Mouse (Mus musculus) midbrain, embryonic 12.5 days (tissue): ENCODE data around the gene Mllt6. TPM values are rescaled to one million over a fixed set of nuclear protein-coding genes. Genes with fewer than 3 reads are reported as not detected.
"Not testable (repeated sequence)": the region's sequence is repeated elsewhere in the genome, so short reads cannot be mapped to it uniquely, and the experiment has no call there.

ENCODE experiments used
- ATAC-seq: fragments of 200-750 bp; cut with Nextera tagmentation; 2 replicates; pipeline ENCODE4 v1.8.0; 2017; ENCODE audit warnings: low read depth, moderate TSS enrichment, moderate library complexity; ENCODE audit not compliant: low FRiP score
- H3K27ac ChIP-seq: fragments of 300-500 bp; sonication (generic); replicated peaks from 2 replicates; pipeline ENCODE4 v1.5.1; 2016; ENCODE audit warnings: mild to moderate bottlenecking
- H3K27me3 ChIP-seq: fragments of 300-500 bp; sonication (generic); 2 replicates; pipeline ENCODE4 v1.6.1; 2016; ENCODE audit warnings: mild to moderate bottlenecking
- H3K36me3 ChIP-seq: fragments of 300-500 bp; sonication (generic); 2 replicates; pipeline ENCODE4 v1.6.1; 2016
- H3K4me1 ChIP-seq: fragments of 300-500 bp; sonication (generic); 2 replicates; pipeline ENCODE4 v1.6.1; 2016
- H3K4me2 ChIP-seq: fragments of 300-500 bp; sonication (generic); replicated peaks from 2 replicates; pipeline ENCODE4 v1.6.1; 2016; ENCODE audit warnings: mild to moderate bottlenecking, moderate library complexity
- H3K4me3 ChIP-seq: fragments of 300-500 bp; sonication (generic); 2 replicates; pipeline ENCODE4 v1.5.1; 2016; ENCODE audit warnings: mild to moderate bottlenecking
- H3K9ac ChIP-seq: fragments of 300-500 bp; sonication (generic); replicated peaks from 2 replicates; pipeline ENCODE4 v1.6.1; 2016; ENCODE audit warnings: mild to moderate bottlenecking, moderate library complexity
- H3K9me3 ChIP-seq: fragments of 300-500 bp; sonication (generic); 2 replicates; pipeline ENCODE4 v1.6.1; 2016; ENCODE audit warnings: mild to moderate bottlenecking
- WGBS: fragments of 180-500 bp; shearing (Covaris S2); methylation state at CpG from one replicate; pipeline ENCODE4 v1.1.7; 2016; 5-methylcytosine and 5-hydroxymethylcytosine counted together
- polyA plus RNA-seq: library from polyadenylated mRNA; unstranded; fragments of >200 nt; fragmentation: Nextera tagmentation; extraction: Ambion mirVana; gene quantifications from 2 replicates; pipeline ENCODE4 v1.2.1, GENCODE M21; 2016

Gene Mllt6
- polyA plus RNA-seq, 1 experiment from 2014 or later = 3.2 TPM

DNA sequence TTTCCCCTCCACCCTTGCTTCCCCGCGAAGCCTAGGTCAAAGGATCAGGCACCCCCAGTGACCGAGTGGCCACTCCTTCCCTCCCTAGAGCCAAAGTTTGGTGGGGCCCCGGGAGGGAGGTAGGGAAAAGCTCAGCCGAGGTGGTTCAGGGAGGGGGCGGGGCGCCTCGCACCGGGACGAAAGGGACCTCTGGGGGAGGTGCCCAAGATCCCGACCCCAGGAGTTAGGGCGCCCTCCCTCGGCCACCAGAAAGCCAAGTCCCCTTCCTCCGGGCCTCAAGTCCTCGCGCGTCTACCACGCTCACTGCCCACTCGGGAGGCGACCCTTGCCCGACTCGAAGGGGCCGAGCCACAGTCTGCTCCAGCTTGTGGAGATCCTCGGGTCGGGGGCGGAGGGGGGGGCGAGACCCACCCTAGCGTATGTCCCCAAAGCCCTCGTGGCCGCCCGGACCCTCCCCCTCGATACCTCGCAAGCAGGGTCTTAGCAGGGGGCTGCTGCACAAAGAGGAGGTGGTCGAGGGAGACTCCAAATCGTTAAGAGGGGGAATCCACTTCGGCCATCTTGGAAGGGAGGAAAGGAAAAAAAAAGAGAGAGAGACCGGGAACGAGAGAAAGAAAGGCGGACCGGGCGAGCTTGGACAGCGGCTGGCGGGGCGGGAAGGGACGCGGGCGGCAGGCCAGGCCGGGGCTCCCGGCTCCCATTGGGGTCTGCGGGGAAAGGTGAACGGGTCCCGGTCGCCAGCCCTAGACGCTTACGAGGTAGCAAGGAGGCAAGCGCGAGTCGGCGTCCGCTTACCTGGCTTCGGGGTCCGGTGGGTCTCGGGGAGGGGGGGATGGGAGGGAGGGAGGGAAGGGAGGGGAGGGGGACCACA lies 35.8 kb downstream of the Mllt6 start:
- WGBS = under 1% methylated on average over 54 of the region's 63 CpGs
- Histone ChIP-seq H3K27me3 (peaks cover 9% of the 10 kb centered on the region; the same call in 1 of the 2 replicates), H3K27ac (peak overlapping the region; percentile 99), H3K4me2 (peak overlapping the region; percentile 86), H3K4me1 (peaks cover 60% of the 10 kb centered on the region), H3K9ac (peak overlapping the region; percentile 90), H3K4me3 (peak overlapping the region; percentile 88), H3K9me3 (no peaks in the 10 kb centered on the region), H3K36me3 (no peaks in the 10 kb centered on the region)
- peak; percentile 7 for ATAC-seq

DNA sequence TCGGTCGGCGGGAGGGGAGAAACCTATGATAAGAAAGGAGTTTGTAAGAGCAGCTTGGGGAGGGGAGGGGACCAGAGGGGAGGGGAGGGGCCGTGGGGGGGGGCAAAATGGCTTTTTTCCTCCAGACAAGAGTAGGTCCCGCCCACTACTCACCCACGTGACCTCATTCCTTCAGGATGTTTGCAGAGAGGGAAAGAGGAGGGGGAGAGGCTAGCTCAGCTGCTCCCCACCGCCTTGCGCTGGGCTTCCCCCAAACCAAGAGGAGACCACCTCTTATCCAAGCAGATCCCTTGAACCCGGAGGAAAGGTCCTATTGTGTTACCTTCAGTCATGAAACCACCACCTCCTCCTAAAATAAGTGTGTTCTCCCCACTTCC lies 36.4 kb downstream of the Mllt6 start:
- Histone ChIP-seq H3K27ac (peak overlapping the region; percentile 99), H3K4me1 (peaks cover 60% of the 10 kb centered on the region), H3K36me3 (no peaks in the 10 kb centered on the region), H3K4me3 (peak overlapping the region; percentile 88), H3K9ac (peak overlapping the region; percentile 90), H3K27me3 (peaks cover 9% of the 10 kb centered on the region; the same call in 1 of the 2 replicates), H3K9me3 (no peaks in the 10 kb centered on the region), H3K4me2 (peak overlapping the region; percentile 86)
- WGBS = 0% methylated on average over 5 of the region's 9 CpGs
- ATAC-seq = peak; percentile 55

DNA sequence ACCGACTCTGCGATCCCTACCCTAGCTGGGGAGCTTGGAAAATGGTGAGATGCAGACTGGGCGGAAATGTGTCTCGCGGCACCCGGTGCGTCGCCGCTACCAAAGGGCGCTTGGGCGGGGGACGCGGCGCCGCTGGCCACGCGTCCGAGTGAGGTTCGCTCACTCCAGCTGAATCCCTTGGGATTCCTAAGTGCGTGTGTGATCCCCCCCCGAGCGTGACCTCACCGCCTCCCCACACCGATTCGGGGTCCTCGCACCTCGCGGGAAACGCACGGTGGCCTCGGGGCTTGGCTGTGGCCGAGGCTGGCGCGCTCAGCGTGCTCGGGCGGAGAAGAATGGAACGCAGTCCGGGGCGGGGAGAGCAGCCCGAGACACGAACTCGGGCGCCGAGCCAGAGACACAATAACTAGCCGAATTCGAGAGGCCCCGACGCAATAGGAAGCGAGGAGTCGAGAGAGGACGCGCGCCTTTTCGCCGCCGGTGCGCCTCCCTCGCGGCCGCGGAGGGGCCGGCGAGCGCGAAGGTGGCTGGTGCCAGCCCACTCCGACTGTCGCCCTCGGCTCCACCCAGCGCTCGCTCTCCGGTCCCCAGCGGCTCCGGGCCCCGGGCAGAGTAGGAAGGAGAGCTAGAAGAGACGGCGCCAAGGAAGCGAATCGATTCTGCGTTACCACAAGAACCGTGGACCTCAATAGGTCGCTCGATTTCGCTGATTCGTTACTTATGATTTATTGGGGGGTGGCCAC lies 37.0 kb downstream of the Mllt6 start, which contains the start of gene Pcgf2:
Pcgf2 (minus strand) TSS at position 495 of the 743 bp plus-strand sequence.
- under 1% methylated on average over 81 of the region's 85 CpGs for WGBS
- Histone ChIP-seq H3K4me3 (peak within 1 kb of the TSS; percentile 88), H3K27ac (peak within 1 kb of the TSS; percentile 99), H3K4me2 (peak within 1 kb of the TSS; percentile 86), H3K9me3 (no peaks in the 10 kb centered on the region), H3K27me3 (peaks cover 9% of the 10 kb centered on the region; the same call in 1 of the 2 replicates), H3K36me3 (no peaks in the 10 kb centered on the region), H3K4me1 (peaks cover 57% of the 10 kb centered on the region), H3K9ac (peak within 1 kb of the TSS; percentile 90)
- peak; percentile 16 for ATAC-seq

DNA sequence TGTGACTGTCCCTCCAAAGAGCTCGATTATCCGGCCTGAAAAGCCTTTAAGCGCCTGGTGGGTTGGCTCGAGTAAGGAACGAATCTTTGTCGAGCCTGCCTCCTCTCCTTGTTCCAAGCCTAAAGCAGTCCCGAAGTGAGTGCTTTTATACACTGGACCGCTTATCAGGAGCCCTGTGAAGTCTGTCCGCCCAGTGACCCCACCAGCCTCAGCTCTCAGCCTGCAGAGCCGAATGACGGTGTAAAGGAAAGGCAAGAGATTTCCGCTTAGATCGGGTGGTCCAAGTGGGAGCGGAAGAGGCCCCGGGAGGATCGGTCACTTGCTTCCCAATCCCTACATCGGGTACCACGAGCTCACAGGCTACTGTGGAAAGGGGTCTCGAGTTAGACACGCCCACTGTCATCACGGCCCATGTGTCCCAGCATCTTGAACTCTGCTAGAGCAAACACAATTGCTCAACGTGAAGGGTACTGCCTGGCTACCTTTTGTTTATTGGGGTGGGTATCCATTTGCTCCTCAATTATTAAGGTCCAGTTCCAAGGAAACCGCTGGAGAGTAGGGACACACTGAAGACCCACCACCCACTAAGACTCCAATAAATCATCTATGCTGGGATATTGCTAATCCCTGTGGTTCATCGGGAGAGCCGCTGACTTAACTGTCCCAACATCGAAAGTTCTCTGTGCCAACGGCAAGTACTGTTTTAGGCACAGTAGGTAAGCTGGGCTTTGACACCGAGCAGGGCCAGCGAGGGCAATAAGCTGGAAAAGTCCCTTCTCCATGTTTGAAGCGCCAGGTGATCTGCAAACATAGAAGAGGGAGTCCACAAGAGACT lies 37.7 kb downstream of the Mllt6 start:
- peak overlapping the region; percentile 90 for H3K9ac ChIP-seq
- peaks cover 3% of the 10 kb centered on the region for H3K36me3 ChIP-seq
- WGBS = 19% methylated on average over 30 of the region's 30 CpGs
- no peak for ATAC-seq
- H3K4me2 ChIP-seq = peak overlapping the region; percentile 86
- H3K9me3 ChIP-seq = no peaks in the 10 kb centered on the region
- H3K27me3 ChIP-seq = peaks cover 9% of the 10 kb centered on the region; the same call in 1 of the 2 replicates
- peak overlapping the region; percentile 88 for H3K4me3 ChIP-seq
- peak overlapping the region; percentile 99 for H3K27ac ChIP-seq
- peaks cover 49% of the 10 kb centered on the region for H3K4me1 ChIP-seq

DNA sequence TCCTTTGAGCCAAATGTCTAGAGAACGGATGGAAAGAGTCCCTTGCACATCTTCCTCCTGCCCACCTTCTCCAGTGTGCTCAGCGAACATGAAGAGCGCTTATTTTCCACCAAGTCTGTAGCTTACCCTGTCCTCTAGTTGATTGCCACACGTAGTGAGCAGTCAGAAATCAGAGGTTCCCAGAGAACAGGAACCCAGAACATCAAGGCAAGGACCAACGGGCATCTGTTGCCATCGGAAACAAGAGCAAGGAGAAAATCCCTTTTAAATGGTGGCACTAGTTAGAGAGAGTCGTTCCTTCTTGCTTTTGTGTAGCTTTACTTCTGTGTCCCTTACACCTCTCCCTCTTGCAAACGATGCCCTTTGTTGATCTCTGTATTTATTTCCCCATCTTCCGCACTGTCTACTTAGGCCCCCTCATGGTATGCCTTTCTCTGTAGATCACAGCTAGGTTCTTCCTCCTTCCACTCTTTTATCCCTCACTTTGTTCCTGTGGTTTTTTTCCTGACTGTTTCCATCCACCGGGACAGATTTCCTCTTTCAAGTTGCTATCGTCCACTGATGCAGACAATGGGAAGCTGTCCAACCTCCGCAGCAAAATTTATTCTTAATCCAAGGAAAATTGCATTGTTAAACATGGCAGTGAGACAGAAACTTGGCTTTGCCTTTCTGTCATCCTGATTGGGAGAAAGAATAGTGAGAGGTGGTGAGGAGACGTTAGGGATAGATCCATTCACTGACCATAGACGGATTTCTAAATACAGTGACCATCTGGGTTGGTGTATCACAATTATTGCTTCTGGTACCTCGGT lies 38.6 kb downstream of the Mllt6 start:
- WGBS = 47% methylated on average over 15 of the region's 15 CpGs
- Histone ChIP-seq H3K4me3 (peak overlapping the region; percentile 88), H3K36me3 (peaks cover 11% of the 10 kb centered on the region), H3K9ac (no peak overlapping the region), H3K27me3 (peaks cover 9% of the 10 kb centered on the region; the same call in 1 of the 2 replicates), H3K4me1 (peaks cover 40% of the 10 kb centered on the region), H3K9me3 (no peaks in the 10 kb centered on the region), H3K27ac (peak overlapping the region; percentile 99; the same call in 1 of the 2 replicates), H3K4me2 (peak overlapping the region; percentile 86)
- no peak for ATAC-seq

DNA sequence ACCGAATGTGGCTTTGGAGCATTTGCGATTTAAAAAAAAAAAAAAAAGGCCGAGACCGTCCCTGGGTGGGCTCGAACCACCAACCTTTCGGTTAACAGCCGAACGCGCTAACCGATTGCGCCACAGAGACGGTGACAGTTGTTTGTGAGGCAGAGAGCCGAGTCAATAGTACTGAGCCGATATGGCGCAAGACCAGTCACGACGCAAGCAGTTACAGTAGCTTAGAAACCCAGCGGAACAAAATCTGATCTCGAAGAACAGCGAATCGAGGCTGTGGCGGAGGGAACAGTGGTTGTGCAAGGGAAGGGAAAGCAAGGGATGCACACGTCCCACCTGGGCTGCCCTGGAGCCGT lies 39.2 kb downstream of the Mllt6 start:
- peak overlapping the region; percentile 77 for H3K27ac ChIP-seq
- H3K36me3 ChIP-seq = peaks cover 17% of the 10 kb centered on the region
- peak overlapping the region; percentile 86 for H3K4me2 ChIP-seq
- H3K4me1 ChIP-seq = peaks cover 35% of the 10 kb centered on the region
- peak overlapping the region; percentile 62 for H3K9ac ChIP-seq
- H3K27me3 ChIP-seq = peaks cover 9% of the 10 kb centered on the region; the same call in 1 of the 2 replicates
- ATAC-seq = no peak
- H3K4me3 ChIP-seq = peak overlapping the region; percentile 88
- WGBS = under 1% methylated on average over 24 of the region's 24 CpGs
- no peaks in the 10 kb centered on the region for H3K9me3 ChIP-seq

DNA sequence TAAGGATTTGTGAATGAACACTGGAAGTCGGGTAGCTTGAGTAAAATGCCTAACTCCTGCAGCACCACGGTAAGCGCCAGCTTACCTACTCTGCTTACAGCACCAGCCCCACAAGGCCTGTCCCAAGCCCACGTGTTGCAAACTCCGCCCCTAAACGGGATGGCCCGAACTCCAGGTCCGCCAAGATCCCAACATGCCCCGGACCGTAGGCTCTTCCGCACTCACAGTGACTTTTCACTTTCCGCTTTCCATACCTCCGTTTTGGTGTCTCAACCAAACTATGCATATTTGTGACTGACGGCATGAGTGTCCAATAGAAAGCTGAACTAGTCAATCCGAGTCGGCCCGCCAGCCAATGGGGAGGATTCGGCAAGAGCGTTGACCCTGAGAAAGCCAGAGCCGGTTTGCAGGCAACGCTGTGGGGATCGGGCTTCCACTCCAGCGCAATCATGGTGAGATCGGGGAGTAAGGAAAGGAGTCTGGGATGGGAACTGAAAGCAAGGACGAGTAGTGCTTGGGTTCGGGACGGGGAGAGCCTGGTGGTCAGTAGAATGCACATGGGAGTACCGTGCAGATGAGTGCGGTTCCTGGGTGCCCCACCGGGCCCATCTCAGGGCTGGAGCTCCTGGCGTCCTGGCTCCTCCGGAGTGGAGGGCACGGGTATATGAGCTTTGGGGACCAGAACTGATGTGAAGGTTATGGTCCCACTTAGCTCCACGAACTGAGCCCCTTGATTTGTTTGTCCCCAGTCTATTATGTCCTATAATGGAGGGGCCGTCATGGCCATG lies 40.0 kb downstream of the Mllt6 start, which contains the start of gene Psmb3:
Psmb3 (plus strand) TSS at position 361 of the 788 bp plus-strand sequence.
- H3K9ac ChIP-seq = peak within 1 kb of the TSS; percentile 87
- H3K9me3 ChIP-seq = no peaks in the 10 kb centered on the region
- H3K36me3 ChIP-seq = peaks cover 24% of the 10 kb centered on the region
- H3K27ac ChIP-seq = peak within 1 kb of the TSS; percentile 77
- peaks cover 9% of the 10 kb centered on the region; the same call in 1 of the 2 replicates for H3K27me3 ChIP-seq
- peak; percentile 83 for ATAC-seq
- H3K4me1 ChIP-seq = peaks cover 26% of the 10 kb centered on the region
- H3K4me3 ChIP-seq = peak within 1 kb of the TSS; percentile 88
- peak within 1 kb of the TSS; percentile 90 for H3K4me2 ChIP-seq
- under 1% methylated on average over 35 of the region's 35 CpGs for WGBS

DNA sequence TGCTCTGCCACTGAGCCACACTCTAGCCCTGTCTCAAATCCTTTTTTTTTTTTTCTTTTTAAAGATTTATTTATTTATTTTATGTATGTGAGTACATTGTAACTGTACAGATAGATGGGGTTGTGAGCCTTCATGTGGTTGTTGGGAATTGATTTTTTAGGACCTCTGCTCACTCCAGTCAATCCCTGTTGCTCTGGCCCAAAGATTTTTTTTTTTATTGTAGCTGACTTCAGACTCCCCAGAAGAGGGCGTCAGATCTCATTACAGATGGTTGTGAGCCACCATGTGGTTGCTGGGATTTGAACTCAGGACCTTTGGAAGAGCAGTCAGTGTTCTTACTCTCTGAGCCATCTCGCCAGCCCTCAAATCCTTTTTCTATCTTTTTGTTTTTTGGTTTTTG lies 46.9 kb downstream of the Mllt6 start:
- ATAC-seq, H3K4me2 ChIP-seq, H3K4me1 ChIP-seq, H3K27ac ChIP-seq, H3K9ac ChIP-seq, H3K9me3 ChIP-seq, H3K4me3 ChIP-seq, H3K27me3 ChIP-seq: not testable (repeated sequence)
- peaks cover 79% of the 10 kb centered on the region for H3K36me3 ChIP-seq
- WGBS = 80% methylated on average over 2 of the region's 2 CpGs

DNA sequence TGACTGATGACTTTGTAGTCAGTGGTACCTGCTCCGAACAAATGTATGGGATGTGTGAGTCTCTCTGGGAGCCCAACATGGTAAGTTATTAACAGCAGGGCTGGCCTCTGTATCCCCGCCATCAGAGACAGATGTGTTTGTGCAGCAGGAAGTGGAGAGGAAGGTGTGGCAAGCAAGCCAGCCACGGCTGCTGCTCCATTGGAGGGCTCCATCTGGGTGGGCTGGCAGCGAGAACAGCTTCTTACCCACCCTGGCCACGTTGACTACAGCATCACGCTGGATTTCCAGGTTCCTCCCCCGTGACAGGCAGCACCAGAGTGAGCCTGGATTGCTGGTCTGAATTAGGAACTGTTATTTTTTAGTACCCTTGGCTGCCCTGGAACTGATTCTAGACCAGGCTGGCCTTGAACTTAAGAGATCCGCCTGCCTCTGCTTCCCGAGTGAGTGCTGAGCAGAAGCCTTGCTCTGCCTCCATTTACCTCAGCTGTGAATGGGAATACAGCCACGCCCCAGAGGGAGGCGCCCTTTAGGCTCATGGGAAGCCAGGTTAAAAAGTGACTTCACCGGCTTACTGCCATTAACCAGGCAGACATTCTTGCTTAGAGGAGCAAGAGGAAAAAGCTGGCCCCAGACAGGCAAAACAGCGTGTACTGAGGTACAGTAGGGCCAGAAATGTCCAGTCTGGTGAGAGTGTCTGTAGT lies 48.1 kb downstream of the Mllt6 start:
- no peaks in the 10 kb centered on the region for H3K4me1 ChIP-seq
- WGBS = 89% methylated on average over 13 of the region's 13 CpGs
- H3K4me2 ChIP-seq = no peak overlapping the region
- H3K27ac ChIP-seq = no peak overlapping the region
- no peaks in the 10 kb centered on the region for H3K9me3 ChIP-seq
- H3K36me3 ChIP-seq = peaks cover 73% of the 10 kb centered on the region
- no peaks in the 10 kb centered on the region for H3K27me3 ChIP-seq
- H3K9ac ChIP-seq = no peak overlapping the region
- H3K4me3 ChIP-seq = no peak overlapping the region
- no peak for ATAC-seq

DNA sequence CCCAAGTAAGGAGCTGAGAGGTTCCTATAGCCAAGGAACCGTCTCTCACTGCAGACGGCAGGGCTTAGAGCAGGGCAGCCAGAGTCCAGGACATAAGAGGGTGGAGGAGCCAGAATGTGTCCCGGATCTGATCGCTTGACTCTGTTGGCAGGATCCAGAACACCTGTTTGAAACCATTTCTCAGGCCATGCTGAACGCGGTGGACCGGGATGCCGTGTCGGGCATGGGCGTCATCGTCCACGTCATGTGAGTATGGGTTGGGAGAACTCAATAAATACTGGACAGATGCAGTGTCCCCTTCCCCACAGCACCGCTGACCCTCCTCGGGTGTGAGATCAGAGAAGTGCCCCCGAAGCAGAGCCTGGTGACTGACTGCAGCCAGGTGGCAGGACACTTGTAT lies 49.1 kb downstream of the Mllt6 start:
- no peaks in the 10 kb centered on the region for H3K4me1 ChIP-seq
- no peak for ATAC-seq
- 96% methylated on average over 15 of the region's 15 CpGs for WGBS
- H3K27ac ChIP-seq = no peak overlapping the region
- no peaks in the 10 kb centered on the region for H3K27me3 ChIP-seq
- H3K36me3 ChIP-seq = peaks cover 68% of the 10 kb centered on the region
- no peak overlapping the region for H3K4me2 ChIP-seq
- H3K4me3 ChIP-seq = no peak overlapping the region
- H3K9me3 ChIP-seq = no peaks in the 10 kb centered on the region
- no peak overlapping the region for H3K9ac ChIP-seq
